Mouse (Mus musculus) stomach, postnatal 0 days (tissue): ENCODE results near the gene Carmil1.

Source experiments
- CTCF ChIP-seq: IDR thresholded peaks from 2 replicates; pipeline ENCODE4 v1.5.1; 2016; ENCODE audit warnings: antibody characterized with exemption, low read depth, mild to moderate bottlenecking, moderate library complexity
- EP300 ChIP-seq: optimal IDR thresholded peaks from 2 replicates; pipeline ENCODE3; 2016; ENCODE audit warnings: antibody characterized with exemption

GRCm38 (mm10) chr13:24136836-24137235 is 143.8 kb downstream of the Carmil1 start:
- TF ChIP-seq CTCF (no peak), EP300 (no peak)
